Mouse (Mus musculus) lung, postnatal 10 days (tissue): Measurements from ENCODE around the gene Pmpcb.
A peak's percentile ranks its signal among the peaks of the same experiment; 100 is the strongest.
"Not testable (repeated sequence)": the region's sequence is repeated elsewhere in the genome, so short reads cannot be mapped to it uniquely, and the experiment has no call there.

Experiments used
- DNase-seq: peaks from one replicate; pipeline ENCODE4 v3.0.0; 2021

The Pmpcb gene

DNA sequence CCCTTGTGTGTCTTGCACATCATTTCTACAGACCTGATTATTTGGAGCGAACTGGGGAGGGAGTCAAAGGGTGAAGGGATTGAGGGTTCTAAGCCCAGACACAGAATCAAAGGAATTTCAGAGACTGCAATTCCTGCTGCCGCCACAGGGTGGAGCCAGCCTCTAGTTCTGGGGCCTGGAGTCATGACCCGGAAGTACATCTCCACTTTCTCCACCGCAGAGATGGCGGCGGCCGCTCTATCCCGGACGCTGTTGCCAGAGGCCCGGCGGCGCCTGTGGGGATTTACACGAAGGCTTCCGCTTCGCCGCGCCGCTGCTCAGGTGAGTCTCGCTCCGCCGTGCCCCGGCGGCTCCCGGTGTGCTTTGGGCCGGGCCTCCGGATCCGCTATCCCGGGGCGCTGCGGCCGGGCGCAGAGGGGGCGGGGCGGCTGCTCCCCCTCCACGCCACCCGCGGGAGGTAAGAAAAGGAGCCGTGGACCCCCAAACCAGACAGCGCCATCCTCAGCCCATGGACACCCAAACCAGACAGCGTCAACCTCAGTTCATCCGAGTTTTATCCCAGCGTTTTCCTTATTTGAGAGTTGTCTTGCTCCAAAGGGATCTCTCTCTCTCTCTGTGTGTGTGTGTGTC is at the start of gene Pmpcb:
TSS of gene Pmpcb (plus strand) at position 186 of the 630 bp plus-strand sequence.
- peak; percentile 92 for DNase-seq

DNA sequence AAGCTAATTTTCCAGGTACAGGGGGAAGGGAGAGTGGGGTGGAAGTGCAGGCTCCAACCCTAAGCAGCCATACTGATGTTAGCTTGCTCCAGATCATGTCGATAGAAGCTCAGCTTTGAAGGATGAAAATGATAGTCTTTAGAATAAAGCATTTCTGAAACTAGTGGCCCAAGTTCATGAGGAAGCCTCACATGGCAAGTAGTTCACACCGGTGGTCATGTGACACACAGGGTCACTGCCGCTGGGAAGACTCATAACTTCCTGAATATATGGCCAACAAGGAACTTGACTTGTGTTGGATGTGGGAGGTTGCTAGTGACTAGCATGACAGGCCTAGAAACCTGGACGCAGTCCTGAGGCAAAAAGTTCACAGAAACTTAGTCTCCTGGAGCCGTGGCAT is 44.7 kb upstream of the Pmpcb start:
- no peak for DNase-seq

DNA sequence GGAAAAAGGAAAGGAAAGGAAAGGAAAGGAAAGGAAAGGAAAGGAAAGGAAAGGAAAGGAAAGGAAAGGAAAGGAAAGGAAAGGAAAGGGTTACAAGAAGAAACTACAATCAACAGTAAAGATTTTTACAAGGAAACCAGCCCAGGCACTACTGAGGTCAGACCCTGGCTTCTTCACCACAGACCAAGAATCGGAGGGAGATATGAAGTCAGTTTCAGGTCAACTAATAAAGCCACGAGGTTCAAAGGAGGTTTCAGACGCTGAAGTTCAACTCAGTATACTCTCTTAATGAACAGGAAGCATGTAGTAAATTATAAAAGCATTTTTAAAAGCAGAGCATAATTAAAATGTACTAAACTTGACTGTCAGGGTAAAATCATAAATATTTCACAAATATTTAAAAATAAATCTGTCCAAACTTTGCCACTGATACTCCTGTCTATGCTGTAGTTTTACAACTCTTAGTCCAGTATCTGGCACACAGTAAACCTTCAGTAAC is 43.5 kb upstream of the Pmpcb start:
- no peak for DNase-seq

DNA sequence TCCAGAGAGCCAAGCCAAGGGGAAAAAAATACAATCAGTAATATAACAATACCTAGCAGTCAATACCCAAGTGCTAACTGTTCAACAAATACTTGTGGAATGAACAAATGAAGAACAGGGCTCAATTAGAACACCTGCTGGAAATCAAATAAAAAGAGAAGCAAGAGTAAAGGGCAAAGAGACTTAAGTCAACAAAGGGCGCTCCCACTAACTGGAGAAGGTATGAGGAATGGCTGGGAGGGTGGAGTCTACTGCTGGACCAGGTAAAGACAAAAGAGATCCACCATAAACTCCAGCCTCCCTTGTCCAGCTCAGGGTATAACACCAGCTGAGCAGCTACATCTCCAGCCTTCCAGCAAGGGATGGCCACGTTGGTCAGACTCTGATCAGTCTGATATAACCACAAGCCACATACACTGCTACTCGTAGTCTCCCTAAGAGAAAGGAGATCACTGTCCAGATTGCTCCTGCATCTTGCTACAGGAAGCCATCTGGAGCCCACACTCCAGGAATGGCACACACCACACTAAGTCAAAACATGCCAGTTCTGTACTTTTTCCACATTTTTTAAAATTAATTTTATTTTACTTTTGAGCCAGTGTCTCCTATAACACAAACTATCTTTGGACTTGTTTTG is 42.0 kb upstream of the Pmpcb start:
- DNase-seq: no peak

DNA sequence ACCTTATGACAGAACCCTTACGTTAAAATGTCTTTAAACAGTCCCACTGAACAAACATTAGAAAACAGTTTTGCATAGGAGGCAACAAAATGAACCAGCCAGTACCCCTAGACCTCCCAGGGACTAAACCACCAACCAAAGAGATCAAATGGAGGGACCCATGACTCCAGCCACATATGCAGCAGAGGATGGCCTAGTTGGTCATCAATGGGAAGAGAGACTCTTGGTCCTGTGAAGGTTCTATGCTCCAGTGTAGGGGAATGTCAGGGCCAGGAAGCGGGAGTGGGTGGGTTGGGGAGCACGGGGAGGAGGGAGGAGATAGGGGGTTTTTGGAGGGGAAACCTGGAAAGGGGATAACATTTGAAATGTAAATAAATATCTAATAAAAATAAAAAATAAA is 37.4 kb upstream of the Pmpcb start:
- not testable (repeated sequence) for DNase-seq

DNA sequence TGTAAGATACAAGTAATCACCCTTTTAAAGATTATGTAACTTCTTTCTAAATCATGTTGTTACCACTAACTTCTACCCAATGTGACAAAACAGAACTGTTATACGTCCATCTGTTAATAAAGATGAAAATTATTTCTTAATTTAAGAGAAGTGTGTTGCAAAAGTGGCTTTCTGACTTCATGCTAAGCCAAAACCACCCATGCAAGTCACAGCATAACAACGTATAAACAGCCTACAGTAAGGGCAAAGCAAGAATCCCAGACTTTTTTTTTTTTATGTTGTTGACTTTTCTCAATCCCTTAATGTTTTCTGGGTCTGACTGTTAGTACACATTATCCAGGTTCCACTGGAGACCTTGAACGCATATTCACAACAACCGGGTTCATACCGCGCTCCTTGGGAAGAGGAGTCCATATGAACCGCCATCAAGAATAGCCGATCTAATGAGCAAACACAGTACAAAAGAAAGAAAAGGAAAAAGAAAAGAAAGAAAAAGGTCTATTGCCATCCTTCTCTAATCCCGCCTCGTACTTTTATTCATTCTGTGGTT is 36.6 kb upstream of the Pmpcb start:
- DNase-seq: no peak

DNA sequence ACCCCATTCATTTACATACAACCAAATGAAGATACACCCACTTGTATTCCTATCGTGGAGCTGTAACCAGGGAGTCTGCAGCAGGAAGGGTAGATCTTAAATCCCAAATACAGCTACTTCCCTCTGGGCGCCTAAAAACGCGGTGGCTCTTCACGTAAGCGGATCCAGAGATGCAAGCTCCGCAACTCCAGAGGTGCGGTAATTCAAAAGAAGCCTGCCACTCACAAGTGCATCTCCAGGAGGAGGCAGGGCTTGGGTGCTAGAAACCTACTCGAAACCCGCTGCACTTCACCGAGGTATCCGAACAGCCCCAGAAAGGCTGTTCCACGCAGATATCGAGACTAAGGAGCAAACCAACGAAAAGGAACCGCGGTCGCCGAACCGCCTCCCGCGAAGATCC is 36.0 kb upstream of the Pmpcb start:
- DNase-seq: no peak

DNA sequence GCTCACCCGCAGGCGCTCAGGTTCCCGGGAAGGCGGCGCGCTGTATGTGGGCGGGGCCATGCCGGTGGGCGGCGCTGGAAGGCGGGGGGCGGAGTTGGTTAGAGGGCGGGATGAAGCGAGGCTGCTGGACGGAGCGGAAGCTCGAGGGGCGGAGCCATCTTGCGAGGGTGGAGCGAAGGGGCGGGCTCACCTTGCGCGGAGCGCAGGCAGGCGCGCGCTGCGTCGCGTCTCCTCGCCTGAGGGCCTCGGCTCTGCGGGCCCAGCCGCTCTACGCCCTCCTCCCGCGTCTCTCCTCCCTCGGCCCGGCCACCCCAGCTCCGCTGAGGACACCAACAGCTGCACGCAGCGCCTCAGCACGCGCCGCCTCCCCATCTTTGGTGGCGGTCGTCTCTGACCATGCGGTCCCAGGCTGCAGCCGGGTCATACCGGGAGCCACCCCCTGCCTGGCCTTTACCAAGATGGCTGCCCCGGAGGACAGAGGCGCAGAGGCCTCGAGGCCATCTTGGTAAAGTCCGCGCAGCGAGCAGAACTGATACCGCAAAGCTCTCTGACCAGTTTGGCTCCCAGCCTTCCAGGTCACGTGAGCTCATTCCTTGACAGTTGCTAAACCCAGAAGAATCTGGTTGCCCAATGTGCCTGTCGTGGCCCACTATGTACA is 35.5 kb upstream of the Pmpcb start, which contains the start of gene Napepld:
TSS of gene Napepld (minus strand) at position 46 of the 658 bp plus-strand sequence.
- DNase-seq: peak; percentile 99

DNA sequence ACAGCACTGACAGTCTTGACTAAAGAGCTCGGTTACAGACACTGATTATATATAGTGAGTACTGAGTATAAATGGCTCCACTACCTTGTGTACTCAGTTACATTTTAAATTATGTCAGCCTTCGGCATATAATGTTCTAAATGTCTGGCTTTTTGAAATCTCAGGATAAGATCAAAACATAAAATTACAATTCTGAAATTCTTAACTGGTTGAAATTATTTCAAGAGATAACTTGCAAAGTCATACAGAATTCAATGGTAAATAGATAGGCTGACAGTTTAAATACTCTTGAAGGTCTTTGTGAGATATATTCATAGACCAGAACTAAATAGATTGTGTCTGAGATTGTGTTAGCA is 35.0 kb upstream of the Pmpcb start:
- no peak for DNase-seq

DNA sequence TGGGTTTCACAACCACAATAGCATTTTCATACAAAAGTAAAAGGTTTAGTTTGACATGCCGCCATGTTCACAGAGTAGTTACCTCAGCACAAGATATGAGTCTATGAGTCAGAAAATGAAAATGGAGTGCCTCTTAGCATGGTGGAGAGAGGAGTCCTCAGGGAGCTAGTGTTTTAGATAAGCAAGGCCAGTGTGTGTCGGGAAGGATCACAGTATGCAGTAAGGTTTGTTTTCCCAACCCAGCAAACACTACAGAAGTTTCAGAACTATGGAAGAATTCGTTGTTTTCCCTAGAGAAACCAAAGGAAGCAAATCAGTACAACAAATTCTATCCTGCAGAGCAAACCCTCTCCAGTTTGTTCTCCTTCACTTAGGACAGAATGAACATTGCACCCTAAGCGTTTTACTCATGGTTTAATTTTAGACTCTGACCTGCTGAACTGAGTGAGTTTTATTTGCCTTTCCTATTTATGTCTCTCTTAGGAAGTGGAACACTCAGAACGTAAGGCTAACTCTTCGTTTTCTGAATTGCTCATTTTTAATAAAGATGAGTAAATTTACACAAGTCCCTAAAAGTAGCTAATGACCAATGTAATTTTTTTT is 34.0 kb upstream of the Pmpcb start:
- no peak for DNase-seq

DNA sequence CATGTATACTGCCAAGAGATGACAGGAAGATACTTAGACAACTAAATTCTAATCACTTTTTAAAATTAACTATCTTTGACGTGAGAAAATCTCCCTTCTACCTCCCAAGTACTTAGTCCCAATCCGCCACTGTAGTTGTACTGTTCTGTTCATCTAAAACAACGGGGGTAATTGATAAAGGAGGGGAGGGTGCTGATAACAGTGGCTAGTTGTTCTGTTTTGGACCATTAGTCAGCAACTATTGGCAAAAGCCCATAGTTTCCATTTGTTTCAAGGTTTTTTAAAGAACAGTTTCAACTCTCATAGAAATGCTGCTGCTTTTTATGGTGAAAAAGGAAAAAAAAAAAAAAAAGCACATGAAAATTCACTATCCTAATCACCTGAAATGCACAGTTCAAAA is 33.2 kb upstream of the Pmpcb start:
- DNase-seq: no peak

DNA sequence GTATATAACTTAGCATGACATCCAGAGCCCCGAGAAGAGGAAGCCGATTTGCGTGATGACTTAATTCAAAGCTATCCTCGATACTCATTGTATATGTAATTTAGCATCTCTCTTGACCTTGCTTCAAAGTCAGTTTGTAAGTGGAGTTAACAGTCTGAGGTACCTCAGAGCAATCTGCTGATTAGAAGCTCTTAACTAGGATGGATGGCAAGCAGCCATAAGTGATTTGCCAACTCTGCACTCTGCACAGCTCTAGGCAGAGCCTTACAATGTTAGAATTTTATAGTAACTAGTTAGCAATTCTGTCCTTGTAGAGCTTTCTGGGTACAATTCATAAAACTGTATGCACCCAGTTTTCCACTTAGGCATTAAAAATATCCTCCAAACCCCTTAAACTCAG is 30.4 kb upstream of the Pmpcb start:
- DNase-seq: no peak

DNA sequence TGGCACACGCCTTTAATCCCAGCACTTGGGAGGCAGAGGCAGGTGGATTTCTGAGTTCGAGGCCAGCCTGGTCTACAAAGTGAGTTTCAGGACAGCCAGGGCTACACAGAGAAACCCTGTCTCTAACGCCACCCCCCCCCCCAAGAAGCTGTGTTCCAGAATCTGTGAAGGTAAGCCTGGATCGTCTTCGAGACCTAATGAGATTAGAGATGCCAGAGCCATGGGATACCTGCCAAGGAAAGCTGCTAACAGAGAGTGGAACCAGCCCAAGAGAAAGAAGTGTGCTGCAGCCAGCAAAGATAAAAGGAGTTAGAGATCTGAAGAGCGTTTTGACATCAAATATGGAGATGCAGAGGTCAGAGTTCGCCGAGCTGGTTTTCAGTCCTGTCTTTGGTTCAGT is 28.9 kb upstream of the Pmpcb start:
- not testable (repeated sequence) for DNase-seq

DNA sequence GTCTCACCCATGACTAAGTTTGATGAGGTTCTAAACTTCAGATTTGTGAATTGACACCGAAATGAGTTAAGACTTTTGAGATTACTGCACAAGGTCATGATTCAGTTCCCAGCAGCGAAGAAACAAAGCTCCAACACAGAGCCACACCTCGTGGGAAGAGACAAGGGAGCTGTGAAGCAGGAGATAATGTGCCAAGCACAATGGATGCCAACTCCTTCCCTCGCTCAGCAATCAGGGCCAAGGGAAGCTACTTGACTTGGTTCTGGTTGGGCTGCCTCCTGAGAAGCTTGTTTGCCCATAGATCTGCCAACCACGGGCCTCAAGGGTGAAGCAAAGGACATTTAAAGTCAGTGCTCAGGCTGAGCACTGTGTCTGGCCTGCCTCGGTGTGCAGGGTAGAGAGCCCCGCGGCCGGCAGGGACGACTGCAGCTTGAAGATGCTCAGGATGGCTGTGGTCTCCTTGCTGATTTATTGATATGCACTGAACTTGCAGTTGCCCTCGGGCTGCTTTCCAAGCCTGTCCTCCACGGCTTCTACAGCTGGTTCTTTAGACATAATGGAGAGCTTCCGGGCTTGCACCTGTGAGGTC is 24.7 kb upstream of the Pmpcb start:
- DNase-seq: no peak

DNA sequence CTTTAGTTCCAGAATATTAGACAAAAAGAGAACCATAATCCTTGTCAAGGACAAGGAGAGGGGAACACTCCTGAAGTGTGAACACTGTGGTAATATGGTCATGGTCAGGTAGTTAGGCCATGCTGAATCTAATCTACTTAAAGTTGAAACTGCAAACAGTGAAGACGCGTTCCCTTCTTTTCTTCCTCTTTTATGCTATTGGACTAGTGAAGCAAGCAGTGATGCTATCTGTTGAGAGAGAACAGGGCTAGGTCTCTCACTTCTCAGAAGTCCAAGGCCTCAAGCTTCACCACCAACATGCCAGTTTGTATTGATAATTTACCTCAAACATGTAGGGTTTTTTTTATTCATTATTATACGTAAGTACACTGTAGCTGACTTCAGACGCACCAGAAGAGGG is 22.5 kb upstream of the Pmpcb start:
- no peak for DNase-seq

DNA sequence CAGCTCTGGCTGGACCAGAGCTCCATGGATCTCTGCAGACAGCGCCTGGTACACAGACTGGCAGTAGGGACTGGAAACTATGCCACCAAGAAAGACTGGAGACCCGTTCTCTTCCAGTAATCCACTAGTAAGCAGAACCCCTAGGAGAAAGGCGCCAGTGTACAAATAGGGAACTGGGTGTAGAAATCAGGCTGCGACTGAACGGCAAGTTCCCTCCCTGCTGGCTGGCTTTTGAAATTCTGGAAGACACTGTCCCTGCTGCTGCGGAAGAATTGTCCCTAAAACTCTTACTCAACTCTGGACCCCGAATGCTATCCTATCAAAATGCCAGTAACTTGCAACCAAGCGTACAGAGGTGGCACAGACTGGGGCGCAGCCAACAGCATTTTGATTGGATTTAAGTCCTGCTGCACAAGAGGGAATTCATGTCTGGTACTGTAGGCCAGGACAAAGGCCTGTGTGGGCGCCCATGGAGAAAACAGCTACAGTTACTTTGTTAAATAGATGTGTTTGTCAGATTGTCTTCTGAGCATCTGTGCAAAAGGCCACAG is 19.7 kb upstream of the Pmpcb start:
- no peak for DNase-seq

DNA sequence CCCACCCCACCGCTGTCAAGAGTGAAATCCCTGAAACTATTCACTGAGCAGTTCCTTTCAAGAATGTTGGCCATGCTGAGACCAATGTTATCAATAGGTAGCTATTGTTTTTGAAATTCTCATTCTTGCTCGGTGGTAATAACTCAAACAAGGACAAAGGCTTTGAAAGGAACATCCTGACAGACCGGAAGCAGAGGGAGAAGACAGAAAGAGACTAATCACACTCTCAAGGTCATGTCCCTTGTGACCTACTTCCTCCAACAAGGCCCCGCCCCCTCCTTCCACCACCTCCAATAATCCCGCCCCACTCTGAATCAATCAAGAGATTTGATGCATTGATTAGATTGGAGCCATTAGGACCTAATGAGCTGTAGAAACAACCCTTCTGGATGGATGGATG is 18.4 kb upstream of the Pmpcb start:
- DNase-seq: no peak

DNA sequence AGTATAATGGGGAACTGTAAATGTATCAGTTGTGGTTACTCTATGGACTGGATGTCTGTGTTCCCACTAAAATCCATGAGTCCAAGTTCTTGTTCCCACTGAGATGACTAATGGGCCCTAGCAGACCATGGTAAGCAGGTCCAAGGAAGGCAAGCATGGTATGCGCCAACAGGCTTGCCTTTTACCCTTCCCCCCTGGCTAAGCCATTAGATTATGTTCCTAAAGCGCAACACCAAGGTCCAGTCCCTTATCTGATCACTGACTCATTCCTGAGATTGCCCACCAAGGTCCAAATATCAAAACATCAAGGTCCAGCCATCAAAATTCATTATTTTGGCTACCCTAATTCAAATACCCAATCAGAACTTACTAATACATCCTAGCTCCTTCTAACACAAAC is 17.7 kb upstream of the Pmpcb start:
- no peak for DNase-seq

DNA sequence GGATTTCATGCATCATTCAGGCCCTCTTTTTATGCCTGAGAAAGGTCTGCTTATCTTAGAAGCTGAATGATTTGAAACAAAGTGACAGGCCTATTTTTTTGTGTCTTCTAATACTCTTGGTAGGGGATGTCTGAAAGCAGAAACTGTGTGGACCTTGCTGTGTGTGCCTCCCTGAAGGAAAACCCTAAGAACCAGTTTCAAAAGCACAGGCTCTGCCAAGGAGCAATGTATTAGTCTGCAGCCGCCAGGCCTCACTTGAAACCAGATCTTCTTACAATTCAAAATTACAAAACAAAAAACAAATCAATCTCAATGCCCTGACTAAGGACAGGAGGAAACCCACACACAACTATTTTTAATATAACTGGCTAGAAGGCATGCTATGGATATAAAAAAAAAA is 12.5 kb upstream of the Pmpcb start:
- DNase-seq: no peak

DNA sequence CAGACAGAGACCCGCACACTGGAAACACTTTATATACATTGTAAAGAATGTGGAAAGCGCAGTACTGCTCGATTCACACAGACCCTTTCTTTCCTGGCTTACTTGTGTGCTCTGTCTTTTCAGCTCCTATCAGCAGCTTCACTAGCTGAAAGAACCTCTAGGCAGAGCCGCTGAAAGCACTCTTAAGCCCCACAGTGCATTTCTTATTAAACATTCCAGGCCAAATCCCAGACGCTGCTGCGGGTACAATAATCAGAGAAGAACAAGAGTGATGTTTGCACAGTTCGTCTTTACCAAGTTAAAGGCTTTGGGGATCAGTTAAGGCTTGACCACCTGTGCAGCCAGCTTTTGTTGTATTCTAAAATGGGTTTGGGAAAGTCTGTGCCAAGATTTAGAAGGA is 12.1 kb upstream of the Pmpcb start:
- DNase-seq: no peak

DNA sequence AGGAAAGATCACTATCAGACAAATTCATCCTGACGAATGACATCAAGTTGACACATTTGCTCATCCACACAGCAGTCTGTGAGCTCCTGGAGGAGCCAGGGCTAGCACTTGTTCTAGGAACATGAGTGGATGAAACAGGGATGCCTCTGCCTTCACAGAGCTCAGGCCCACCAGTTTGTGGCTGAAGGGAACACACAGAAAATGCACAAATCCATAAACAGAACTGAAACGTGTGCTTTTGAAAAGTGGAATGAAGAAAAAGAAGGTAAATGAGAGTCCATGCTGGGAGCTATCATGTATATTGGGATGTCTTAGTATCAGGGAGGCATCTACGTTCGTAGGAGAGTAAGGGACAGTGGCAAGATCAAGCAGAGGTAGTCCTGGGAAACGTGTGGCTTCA is 7.8 kb upstream of the Pmpcb start:
- no peak for DNase-seq

DNA sequence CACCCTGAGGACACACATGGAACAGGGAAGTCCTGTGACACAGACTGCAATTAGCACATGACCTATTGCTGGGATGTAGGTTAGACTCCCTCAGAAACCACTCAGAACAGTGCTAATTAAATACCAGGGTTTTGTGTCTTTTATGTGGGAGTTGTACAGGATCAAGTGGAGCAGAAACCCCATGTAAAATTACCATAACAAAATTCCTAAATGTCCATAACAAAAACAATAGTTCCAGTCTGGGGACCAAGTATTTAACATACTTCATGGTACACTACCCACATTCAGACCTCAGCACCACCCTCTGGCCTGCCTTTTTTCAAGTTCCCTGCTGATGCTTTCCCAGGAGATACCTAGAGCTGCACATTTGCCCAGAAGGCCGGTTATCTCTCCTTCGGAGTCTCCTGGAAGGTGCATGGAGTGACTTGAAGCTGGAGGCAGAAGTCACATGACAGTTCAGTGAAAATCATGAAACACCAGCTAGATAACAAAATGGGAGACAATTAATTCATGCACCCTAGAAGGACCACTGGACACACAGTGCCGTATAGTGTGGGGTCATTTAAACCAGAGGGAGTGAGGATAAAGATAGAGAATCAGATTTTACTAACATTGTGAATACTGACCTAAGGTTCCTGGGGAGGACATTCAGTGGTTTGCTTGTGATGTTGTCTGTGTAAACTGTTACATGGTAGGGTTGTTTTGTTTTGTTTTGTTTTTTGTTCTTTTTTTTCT is 4.6 kb upstream of the Pmpcb start:
- DNase-seq: no peak
